Mouse (Mus musculus): ENCODE data around the gene Scml4. TPM values are rescaled to one million over a fixed set of nuclear protein-coding genes. Genes with fewer than 3 reads are reported as not detected.

Gene Scml4
- total and polyA plus RNA-seq, 3 experiments = 0.03 to 0.08 TPM; not detected in 1

DNA sequence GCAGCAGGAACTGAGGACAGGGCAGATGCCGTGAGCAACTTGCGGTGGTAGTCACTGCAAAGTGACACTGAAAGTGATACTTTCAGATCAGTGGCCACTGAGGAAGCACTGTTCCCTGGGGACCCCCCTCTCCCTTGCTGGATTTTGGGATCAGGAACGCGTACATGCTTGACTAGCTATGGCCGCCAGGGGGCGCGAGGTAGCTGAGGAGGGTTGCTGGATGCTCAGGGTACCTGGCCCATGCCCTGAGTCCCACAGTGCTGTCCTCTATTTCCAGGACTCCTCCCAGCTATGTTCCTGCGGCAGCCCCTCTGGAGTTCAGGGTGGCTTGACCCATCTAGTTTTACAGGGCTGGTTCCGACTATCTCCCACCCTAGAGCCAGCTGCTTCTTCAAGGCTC lies 17.8 kb upstream of the Scml4 start:
- TF ChIP-seq SMC3 (IDR thresholded peaks at IDR 0.05; ENCODE audit: low read depth, low read length) (peak; percentile 80), POLR2AphosphoS2 (IDR thresholded peaks at IDR 0.05; ENCODE audit: low read length) (no peak), TAL1 (IDR thresholded peaks at IDR 0.05; ENCODE audit: low read length) (no peak), GATA1 (IDR thresholded peaks at IDR 0.05; ENCODE audit: low read depth, low read length) (no peak), RAD21 (IDR thresholded peaks at IDR 0.05; ENCODE audit: low read depth, low read length) (peak; percentile 61), CTCF (IDR thresholded peaks at IDR 0.05 in 2 of 3, conservative IDR thresholded peaks at IDR 0.05 in 1 of 3; ENCODE audit: control insufficient read depth in 1 of 3, insufficient read depth in 1 of 3, low read depth in 2 of 3, low read length in 3 of 3, poor library complexity in 1 of 3, severe bottlenecking in 1 of 3) (peak; percentile 80 to 97 (median 81); a peak in 5 of 6 replicates), ZC3H11A (IDR thresholded peaks at IDR 0.05; ENCODE audit: low read depth, low read length) (peak; percentile 40), POLR2AphosphoS5 (IDR thresholded peaks at IDR 0.05; ENCODE audit: borderline replicate concordance, low read depth, low read length) (no peak)

DNA sequence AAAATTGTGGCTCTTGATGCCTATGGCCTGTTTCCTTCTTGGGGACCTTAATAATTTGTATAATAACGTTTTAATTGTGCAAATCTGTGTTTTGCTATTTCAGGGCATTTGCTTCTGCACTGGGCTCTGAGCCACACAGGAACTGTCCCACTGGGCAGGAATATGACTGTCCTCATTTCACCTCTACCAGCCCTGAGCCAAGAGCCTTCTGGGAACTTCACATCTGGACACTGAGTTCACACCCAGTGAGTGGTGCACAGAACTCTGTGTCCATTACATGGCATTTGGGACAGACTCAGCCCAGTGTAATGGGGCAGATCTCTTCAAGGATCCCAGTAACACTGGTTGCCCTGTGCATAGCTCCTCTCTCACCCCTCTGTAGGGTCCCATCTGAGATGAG lies 16.8 kb upstream of the Scml4 start:
- Histone ChIP-seq H3K27me3 (ENCODE audit: control insufficient read depth in 1 of 2, insufficient read depth in 2 of 2, low read length in 2 of 2) (no peaks in the 10 kb centered on the region), H3K9ac (ENCODE audit: control insufficient read depth, low read depth, low read length, poor library complexity, severe bottlenecking) (no peak overlapping the region), H3K27ac (ENCODE audit: control insufficient read depth, low read depth, low read length) (no peak overlapping the region), H3K9me3 (replicated peaks; ENCODE audit: insufficient read depth, low read length) (no peaks in the 10 kb centered on the region), H3K4me1 (ENCODE audit: control insufficient read depth in 1 of 2, insufficient read depth in 2 of 2, low read length in 2 of 2) (no peaks in the 10 kb centered on the region), H3K4me3 (ENCODE audit: control insufficient read depth in 1 of 2, insufficient read depth in 1 of 2, low read depth in 2 of 2, low read length in 2 of 2) (no peak overlapping the region), H3K79me2 (ENCODE audit: control insufficient read depth, insufficient read depth, low read length, poor library complexity) (no peaks in the 10 kb centered on the region), H3K36me3 (ENCODE audit: control insufficient read depth in 1 of 2, insufficient read depth in 2 of 2, low read length in 2 of 2) (no peaks in the 10 kb centered on the region)
- TF ChIP-seq EP300 (IDR thresholded peaks at IDR 0.05; ENCODE audit: low read depth in 1 of 2, low read length in 2 of 2) (no peak), ZMIZ1 (IDR thresholded peaks at IDR 0.05; ENCODE audit: low read depth, low read length) (no peak), USF1 (IDR thresholded peaks at IDR 0.05; ENCODE audit: low read depth, low read length) (no peak), HCFC1 (IDR thresholded peaks at IDR 0.05; ENCODE audit: low read depth, low read length) (no peak), POLR2AphosphoS5 (IDR thresholded peaks at IDR 0.05; ENCODE audit: borderline replicate concordance, low read depth, low read length) (no peak), MAZ (IDR thresholded peaks at IDR 0.05; ENCODE audit: low read depth, low read length) (no peak), TCF12 (IDR thresholded peaks at IDR 0.05; ENCODE audit: low read depth, low read length) (no peak), SMC3 (IDR thresholded peaks at IDR 0.05; ENCODE audit: low read depth, low read length) (no peak), GATA1 (IDR thresholded peaks at IDR 0.05; ENCODE audit: low read depth, low read length) (no peak), TAL1 (IDR thresholded peaks at IDR 0.05; ENCODE audit: low read length) (no peak), BHLHE40 (IDR thresholded peaks at IDR 0.05; ENCODE audit: borderline replicate concordance, low read depth, low read length) (no peak), NELFE (IDR thresholded peaks at IDR 0.05; ENCODE audit: low read depth, low read length) (no peak), SIN3A (IDR thresholded peaks at IDR 0.05; ENCODE audit: low read length) (no peak), NRF1 (IDR thresholded peaks at IDR 0.05; ENCODE audit: insufficient read depth, low read depth, low read length, poor library complexity, severe bottlenecking) (no peak), E2F4 (IDR thresholded peaks at IDR 0.05; ENCODE audit: borderline replicate concordance, low read depth, low read length) (no peak), MAX (IDR thresholded peaks at IDR 0.05; ENCODE audit: low read length) (no peak), UBTF (IDR thresholded peaks at IDR 0.05; ENCODE audit: borderline replicate concordance, insufficient read depth, low read depth, low read length) (no peak)
- DNase-seq (ENCODE audit: low read depth, low spot score) = no peak

More for the DNA sequence above, 17.8 kb upstream of the Scml4 start:
- Histone ChIP-seq H3K27me3 (ENCODE audit: control insufficient read depth in 1 of 2, insufficient read depth in 2 of 2, low read length in 2 of 2) (no peaks in the 10 kb centered on the region), H3K9me3 (replicated peaks; ENCODE audit: insufficient read depth, low read length) (no peaks in the 10 kb centered on the region), H3K4me1 (ENCODE audit: control insufficient read depth in 1 of 2, insufficient read depth in 2 of 2, low read length in 2 of 2) (no peaks in the 10 kb centered on the region), H3K27ac (ENCODE audit: control insufficient read depth, low read depth, low read length) (no peak overlapping the region), H3K4me3 (ENCODE audit: control insufficient read depth in 1 of 2, insufficient read depth in 1 of 2, low read depth in 2 of 2, low read length in 2 of 2) (no peak overlapping the region), H3K9ac (ENCODE audit: control insufficient read depth, low read depth, low read length, poor library complexity, severe bottlenecking) (no peak overlapping the region), H3K79me2 (ENCODE audit: control insufficient read depth, insufficient read depth, low read length, poor library complexity) (no peaks in the 10 kb centered on the region), H3K36me3 (ENCODE audit: control insufficient read depth in 1 of 2, insufficient read depth in 2 of 2, low read length in 2 of 2) (no peaks in the 10 kb centered on the region)
- DNase-seq (ENCODE audit: low read depth, low spot score) = peak; percentile 65

Data from MEL (cell line).